Mouse (Mus musculus): ENCODE measurements around the gene Gm20671.

GRCm38 (mm10) chr5:32784726-32785125 lies 42.2 kb downstream of the Gm20671 start:
- TF ChIP-seq POLR2A (IDR thresholded peaks at IDR 0.05; ENCODE audit: borderline replicate concordance, extremely low read depth, insufficient read depth, insufficient read length, poor library complexity, severe bottlenecking): no peak
- no peak for TF ChIP-seq CTCF (IDR thresholded peaks at IDR 0.05; ENCODE audit: borderline replicate concordance, extremely low read depth, insufficient read depth, insufficient read length)
